Mouse (Mus musculus): ENCODE measurements around the gene Fcrl5.

Fcrl5 gene

DNA sequence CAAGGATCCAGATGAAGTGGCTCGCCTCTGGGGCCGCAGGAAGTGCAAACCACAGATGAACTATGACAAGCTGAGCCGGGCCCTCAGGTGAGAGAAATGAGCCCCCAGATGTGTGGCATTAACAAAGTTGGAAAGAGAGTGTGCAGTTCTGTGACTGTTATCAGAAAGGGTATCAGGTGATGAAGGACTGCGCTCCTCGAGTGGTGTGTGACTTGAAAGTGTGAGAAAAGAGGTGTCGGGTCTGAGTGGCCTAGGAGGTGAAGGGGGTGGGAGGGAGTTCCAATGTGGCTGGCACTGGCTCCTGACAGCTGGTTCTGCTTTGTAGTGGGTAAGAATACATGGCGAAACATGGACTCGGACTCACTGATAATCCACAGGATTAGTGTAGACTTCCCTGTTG, 92.4 kb downstream of the Fcrl5 start:
- no peak for DNase-seq (ENCODE audit: inconsistent age in 2 of 2, low spot score in 1 of 2)

DNA sequence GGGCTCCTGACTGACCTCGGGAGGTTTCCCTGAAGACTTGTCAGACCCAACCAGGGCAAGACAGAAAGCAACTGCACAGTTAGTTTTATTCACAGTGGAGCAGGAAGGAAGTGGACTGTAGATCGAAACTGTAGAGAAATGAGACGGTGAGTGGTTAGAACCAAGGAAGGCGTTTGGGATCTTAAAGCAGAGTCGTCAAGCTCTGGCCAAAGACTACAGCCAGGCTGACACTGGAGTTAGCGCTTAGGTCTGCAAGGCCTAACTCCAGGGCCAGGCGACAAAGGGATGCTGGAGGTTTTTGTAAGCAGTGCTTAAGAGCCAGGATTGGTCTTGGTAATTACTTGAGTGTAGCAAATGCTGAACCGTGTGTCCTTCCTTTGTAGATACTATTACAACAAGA, 93.3 kb downstream of the Fcrl5 start:
- DNase-seq (ENCODE audit: inconsistent age in 2 of 2, low spot score in 1 of 2): no peak

DNA sequence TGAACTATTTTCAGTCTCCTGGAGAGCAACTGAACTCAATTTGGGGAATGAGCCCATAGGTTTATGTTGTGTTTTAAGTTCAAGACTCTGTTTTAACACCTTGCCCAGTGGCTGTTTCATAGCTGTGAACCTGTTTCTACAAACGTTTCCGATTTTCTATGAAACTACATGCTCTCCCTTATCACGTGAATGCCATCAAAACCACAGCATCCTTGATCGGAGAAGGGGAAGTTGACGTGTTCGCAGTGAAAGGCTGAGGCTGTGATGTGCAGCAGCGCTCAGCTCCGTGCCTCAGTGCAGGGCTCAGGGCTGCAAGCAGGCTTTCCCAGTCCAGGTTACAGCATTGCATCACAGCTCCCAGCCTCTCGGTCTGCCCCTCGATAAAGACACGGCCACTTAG, 94.0 kb downstream of the Fcrl5 start:
- no peak for DNase-seq (ENCODE audit: inconsistent age in 2 of 2, low spot score in 1 of 2)

DNA sequence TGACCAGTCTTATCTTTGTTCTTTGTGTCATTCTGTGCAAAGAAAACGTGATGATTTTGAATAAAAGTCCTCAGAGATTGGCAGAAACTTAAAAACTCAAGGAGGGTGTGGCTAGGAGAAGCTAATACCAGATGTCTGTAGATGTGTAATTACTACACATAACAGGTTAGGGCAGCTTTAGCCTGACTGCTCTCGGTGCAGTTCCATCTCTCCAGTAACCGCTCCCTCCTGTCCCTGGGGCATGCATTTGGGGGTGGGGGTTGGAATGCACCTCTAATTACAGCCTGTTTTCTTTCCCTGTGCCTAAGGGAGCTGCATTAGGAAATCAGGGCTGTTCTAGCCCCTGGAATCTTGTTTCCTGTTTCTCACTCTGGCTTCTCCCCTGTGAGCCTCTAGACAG, 94.7 kb downstream of the Fcrl5 start:
- DNase-seq (ENCODE audit: inconsistent age in 2 of 2, low spot score in 1 of 2): no peak

DNA sequence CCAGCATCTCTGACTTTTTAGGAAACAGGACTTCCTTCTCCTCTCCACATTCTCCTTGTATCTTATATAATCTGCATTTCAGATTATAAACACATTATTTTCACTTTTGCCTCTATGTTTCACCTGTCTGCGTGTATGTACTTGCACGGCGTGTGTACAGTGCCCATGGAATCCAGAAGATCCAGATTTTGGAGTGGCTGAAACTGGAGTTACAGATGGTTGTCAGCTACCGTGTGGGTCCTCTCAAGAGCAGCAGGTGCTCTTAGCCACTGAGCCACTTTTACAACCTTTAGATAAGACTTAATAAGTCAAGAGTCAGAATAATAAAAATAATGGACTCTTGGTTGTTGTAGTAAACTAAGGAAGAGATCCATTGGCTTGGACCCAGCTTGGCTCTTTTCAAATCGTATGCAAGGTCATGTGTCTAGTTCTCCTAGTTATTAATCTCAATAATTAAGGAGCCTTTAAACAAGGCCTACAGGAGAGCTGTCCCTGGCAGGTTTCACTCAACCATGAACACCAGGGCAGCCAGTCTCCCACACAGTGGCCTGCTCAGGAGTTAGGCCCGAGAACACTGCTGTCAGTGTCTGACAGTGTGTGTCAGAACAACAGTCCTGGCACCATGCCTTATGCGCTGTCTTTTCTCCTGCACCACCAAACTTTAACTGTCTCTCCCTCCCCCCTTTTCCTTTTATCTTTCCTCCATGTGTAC, 98.2 kb downstream of the Fcrl5 start:
- peak in 1 of 2 experiments; percentile 46 for DNase-seq (ENCODE audit: inconsistent age in 2 of 2, low spot score in 1 of 2)

DNA sequence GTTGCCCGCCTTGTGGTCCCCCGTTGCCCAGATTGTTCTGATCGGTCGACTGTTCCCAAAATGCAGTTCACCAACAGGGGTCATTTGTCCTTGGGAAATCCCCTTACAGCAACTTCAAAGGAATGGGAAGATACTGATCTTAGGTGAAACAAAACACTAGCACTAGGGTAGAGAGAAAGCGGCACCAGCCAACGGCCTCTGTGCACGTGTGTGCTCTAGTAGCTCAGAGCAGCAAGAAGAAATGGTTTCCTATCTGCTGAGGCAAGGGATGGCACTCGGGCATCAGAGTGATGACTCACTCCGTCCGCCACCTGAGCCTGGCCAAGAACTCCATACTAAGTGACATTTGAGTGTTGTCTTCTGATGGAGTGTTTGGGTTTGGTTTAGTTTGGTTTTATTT, 102.5 kb downstream of the Fcrl5 start:
- DNase-seq (ENCODE audit: inconsistent age in 2 of 2, low spot score in 1 of 2): no peak

DNA sequence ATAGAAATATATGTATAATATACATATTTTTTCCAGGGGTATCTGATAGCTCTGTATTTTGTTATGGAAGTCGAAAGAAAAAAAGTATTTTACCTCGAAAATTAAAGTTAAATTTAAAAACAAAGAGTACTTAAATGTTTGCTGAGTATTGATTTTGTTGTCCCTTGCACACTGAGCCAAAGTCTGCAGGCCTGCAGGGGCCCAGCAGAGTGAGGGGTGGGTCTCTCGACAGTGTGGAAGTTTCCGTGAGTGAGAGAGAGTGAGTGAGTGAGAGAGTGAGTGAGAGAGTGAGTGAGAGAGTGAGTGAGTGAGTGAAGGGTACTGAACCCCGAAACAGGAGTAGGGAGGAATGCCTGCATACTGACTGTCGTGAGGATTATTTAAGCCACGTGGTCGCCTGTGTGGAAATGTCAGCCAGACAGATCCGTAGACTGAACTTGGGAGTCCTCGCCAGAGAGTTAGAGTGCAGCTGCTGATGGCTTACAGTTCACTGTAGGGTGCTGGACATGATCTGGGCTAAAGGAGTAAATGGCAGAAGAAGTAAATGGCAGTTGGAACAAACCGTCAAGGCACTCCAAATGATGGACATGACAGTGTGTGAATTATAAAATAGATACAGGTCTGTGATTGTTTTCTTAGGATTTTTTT, 104.6 kb downstream of the Fcrl5 start:
- DNase-seq (ENCODE audit: inconsistent age in 2 of 2, low spot score in 1 of 2): no peak

DNA sequence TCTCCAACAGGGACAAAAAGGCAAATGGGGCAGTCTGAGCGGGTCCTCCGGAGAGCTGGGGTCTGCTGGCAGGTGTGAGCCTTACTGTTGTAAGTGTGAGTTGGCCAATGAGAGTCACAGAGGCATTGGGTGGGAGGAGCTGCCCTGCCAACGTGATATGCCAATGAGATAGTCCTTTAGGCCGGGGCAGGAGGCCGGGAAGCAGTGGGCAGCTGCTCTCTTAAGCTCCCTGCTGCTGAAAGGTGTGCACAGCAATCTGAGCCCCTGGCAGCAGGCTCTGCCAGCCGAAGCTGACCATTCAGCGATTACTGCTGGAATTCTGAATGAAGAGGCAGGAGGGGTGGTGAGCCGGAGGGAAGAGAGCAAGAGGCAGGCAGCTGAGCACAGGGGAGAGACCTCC, 105.1 kb downstream of the Fcrl5 start:
- DNase-seq (ENCODE audit: inconsistent age in 2 of 2, low spot score in 1 of 2): no peak

DNA sequence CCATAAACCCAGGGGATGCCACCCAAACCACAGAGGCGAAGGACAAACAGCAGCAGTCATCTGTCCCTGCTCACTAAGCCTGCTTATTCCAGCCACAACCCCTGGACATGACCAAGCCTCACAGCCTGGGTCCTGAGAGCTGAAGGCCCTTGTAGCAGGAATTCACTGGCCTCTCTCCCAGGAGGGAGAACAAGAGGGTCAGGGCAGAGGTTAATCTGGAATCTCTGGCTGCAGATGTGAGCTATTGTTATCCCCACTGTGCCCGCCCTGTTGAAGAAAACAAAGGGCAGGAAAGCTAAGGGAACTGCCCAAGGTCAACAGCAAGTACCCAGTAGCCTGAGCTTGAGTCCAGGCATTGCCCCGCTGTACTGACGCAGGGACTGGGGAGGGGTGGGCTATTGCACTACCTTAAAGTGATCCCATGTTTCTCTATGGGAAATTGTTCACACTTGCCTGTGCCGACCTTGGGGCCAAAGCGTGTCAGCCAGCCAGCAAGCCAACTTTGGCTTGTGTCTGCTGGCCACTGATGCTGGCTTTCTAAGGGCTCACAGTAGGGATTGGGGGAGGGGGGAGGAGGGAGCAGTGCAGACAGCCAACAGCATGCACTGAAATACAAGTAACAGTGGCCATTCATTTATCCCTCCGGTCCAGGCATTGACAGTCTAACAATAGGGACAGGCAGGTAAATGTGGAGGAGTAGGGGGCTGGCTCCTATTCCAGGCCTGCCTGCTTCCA, 107.1 kb downstream of the Fcrl5 start:
- DNase-seq (ENCODE audit: inconsistent age in 2 of 2, low spot score in 1 of 2): no peak

DNA sequence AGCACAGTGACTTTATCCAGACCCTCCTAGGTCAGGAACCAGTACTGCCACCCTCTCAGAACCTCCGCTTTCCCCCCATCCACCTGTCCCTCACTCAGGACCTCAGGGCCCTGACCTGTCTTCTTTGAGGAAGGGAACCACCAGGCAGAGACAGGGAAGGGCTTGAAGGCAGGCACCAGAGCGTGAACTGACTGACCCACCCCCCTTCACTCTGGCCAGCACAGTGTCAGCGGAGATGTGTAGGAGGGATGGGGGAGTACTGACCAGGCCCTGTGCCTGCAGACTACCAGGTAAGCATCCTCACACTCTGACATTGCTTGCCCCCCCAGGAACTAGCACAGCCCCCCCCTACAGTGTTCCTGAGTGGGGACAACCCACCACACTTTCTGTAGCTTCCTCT, 110.0 kb downstream of the Fcrl5 start:
- DNase-seq (ENCODE audit: inconsistent age in 2 of 2, low spot score in 1 of 2): no peak

DNA sequence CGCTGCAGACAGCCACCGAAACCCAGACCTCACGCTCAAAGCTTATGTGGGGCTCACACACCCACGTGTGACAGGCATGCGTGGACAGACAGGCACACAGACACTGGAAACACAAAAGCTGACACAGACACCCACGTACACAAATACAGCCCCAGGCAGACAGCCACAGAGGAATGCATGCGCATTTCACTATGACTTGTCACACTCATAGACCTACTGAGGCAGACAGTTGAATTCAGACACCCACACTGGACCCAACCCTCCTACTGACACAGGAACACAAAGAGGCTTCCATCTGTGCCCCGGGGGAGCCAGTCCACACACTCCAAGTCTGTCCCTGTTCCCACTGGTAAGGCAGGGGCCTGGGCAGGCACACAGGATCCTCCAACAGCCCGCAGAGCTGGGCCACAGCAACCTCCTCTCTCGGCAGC, 110.7 kb downstream of the Fcrl5 start:
- no peak for DNase-seq (ENCODE audit: inconsistent age in 2 of 2, low spot score in 1 of 2)

DNA sequence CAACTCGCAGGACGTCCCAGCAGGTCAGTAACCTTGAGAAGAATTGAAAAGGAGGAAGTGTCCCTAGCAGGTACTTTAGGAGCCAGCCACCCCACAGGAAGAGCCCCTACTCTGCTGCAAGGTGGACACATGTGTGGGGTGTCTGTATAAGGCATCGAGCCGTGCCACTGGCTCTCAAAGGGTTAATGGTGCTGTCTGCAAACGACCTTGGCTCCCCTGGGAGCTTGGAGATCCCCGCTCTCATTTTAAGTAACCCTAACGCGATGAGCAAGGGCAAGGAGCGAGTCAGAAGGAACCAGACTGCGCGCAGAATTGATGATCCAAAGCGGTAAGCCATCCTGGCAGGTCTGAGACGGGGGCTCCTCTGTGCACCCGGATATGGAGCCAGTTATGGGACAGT, 114.3 kb downstream of the Fcrl5 start:
- DNase-seq (ENCODE audit: inconsistent age in 2 of 2, low spot score in 1 of 2): no peak

Data from adrenal gland, adult (tissue).